11 mouse cellular contexts compared by ENCODE assay signal in the genomic region with DNA sequence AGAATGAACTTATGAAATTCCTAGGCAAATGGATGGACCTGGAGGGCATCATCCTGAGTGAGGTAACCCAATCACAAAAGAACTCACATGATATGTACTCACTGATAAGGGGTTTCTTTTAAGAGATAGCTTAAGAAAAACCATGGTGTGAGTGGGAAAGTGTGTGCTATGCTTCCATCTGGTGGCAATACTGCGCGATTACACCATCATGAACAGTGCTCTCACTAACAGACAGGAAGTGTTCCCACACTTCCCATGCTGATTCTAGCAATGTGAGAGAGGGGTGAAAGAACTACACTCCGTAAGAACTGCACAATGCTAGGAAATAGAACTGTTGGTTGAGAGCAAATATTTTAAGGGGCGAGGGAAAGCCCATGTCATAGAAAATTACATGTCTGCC. TPM values are rescaled to one million over a fixed set of nuclear protein-coding genes. Genes with fewer than 3 reads are reported as not detected.
DNase-seq lines count a peak whose midpoint lies in the region; ATAC-seq lines count a peak whose summit lies in the region.
"Had no signal": no experiment of that assay in that cellular context is flagged by ENCODE, and none has a peak within 500 bp of the region (broad histone marks: within the 10 kb centered on the region; RNA-seq: fewer than 3 reads in every experiment).

No protein-coding gene starts in this region.

- no peaks in the 10 kb centered on the region for H3K36me3 ChIP-seq in heart, embryonic 10.5 days
- no peaks in the 10 kb centered on the region for H3K36me3 ChIP-seq in limb, embryonic 11.5 days (ENCODE audit: control insufficient read depth, insufficient read depth, low read length)
- H3K36me3 ChIP-seq in splenic B cell, adult 2 months (ENCODE audit: control insufficient read depth, insufficient read depth, low read length, poor library complexity, severe bottlenecking) = no peaks in the 10 kb centered on the region

- H3K9ac ChIP-seq in limb, embryonic 11.5 days (ENCODE audit: low read length) = no peak overlapping the region

- no peak overlapping the region for H3K4me3 ChIP-seq in heart, embryonic 10.5 days
- no peak overlapping the region for H3K4me3 ChIP-seq in limb, embryonic 11.5 days (ENCODE audit: low read depth, low read length)

- no peak overlapping the region for H3K27ac ChIP-seq in heart, embryonic 10.5 days
- H3K27ac ChIP-seq in limb, embryonic 11.5 days (replicated peaks; ENCODE audit: low read depth, low read length) = no peak overlapping the region

- H3K4me2 ChIP-seq in limb, embryonic 11.5 days (ENCODE audit: low read depth, severe bottlenecking) = no peak overlapping the region

- 15% methylated on average over 4 of the region's 4 CpGs for WGBS in heart, embryonic 10.5 days
- 19% methylated on average over 4 of the region's 4 CpGs for WGBS in limb, embryonic 11.5 days

- no peaks in the 10 kb centered on the region for H3K27me3 ChIP-seq in heart, embryonic 10.5 days (ENCODE audit: insufficient read depth, poor library complexity, severe bottlenecking)
- H3K27me3 ChIP-seq in limb, embryonic 11.5 days (ENCODE audit: control insufficient read depth, insufficient read depth, low read length) = no peaks in the 10 kb centered on the region
- no peaks in the 10 kb centered on the region for H3K27me3 ChIP-seq in splenic B cell, adult 2 months (ENCODE audit: control insufficient read depth, insufficient read depth, low read length, poor library complexity, severe bottlenecking)

- H3K9me3 ChIP-seq in heart, embryonic 10.5 days = no peaks in the 10 kb centered on the region
- no peaks in the 10 kb centered on the region for H3K9me3 ChIP-seq in limb, embryonic 11.5 days (ENCODE audit: control insufficient read depth, low read length)

- ATAC-seq in granulocyte monocyte progenitor cell, adult 5-6 weeks (replicated peaks; ENCODE audit: poor library complexity, severe bottlenecking) = peak; percentile 87
- ATAC-seq in limb, embryonic 11.5 days (ENCODE audit: insufficient number of reproducible peaks, low FRiP score, low TSS enrichment, low read depth) = no peak

- no peaks in the 10 kb centered on the region for H3K4me1 ChIP-seq in heart, embryonic 10.5 days
- H3K4me1 ChIP-seq in limb, embryonic 11.5 days (ENCODE audit: control insufficient read depth, insufficient read depth, low read length) = no peaks in the 10 kb centered on the region

- peak; percentile 70 for DNase-seq in heart, embryonic 10.5 days (ENCODE audit: low spot score)
- DNase-seq in heart, adult 8-10 months (ENCODE audit: low spot score) = no peak
- DNase-seq in thymus, postnatal 25 days = peak; percentile 4
- no peak for DNase-seq in thymus, postnatal 4 days
- DNase-seq in limb, embryonic 11.5 days (ENCODE audit: low spot score) = peak; percentile 38
- peak; percentile 44 for DNase-seq in splenic B cell, adult 2 months (ENCODE audit: low read depth, low spot score)
- no peak for DNase-seq in ovary, postnatal 10 days (ENCODE audit: low spot score)

RNA-seq across cellular contexts. Expression of a gene that starts 3.4 kb away (rescaled TPM):
- polyA plus RNA-seq in heart, embryonic 10.5 days (2016; fragmentation: Nextera tagmentation; extraction: Ambion mirVana) = not detected in 2 replicates
- under 1 TPM in 2 of 4 experiments, not detected in 2; 0.12 to 0.13 TPM for total RNA-seq in heart, adult 8-10 months (2022)
- not detected in 2 replicates for total RNA-seq in granulocyte monocyte progenitor cell, adult 5-6 weeks (2014; fragmentation: Nextera tagmentation)
- not detected in 2 replicates for total RNA-seq in granulocyte monocyte progenitor cell, adult 5-6 weeks (2017)
- 0.07 and 0.12 TPM in 2 replicates for polyA plus RNA-seq in limb, embryonic 11.5 days (2014; fragmentation: Nextera tagmentation; extraction: Ambion mirVana)
- total RNA-seq: adrenal gland, adult 18-20 months; heart, postnatal 14 days had no signal

RNA-seq across cellular contexts. Expression of a gene that starts 39.9 kb away (rescaled TPM):
- not detected in 2 replicates for polyA plus RNA-seq in heart, embryonic 10.5 days (2016; fragmentation: Nextera tagmentation; extraction: Ambion mirVana)
- not detected for total RNA-seq in heart, adult 8-10 months (2022)
- total RNA-seq in granulocyte monocyte progenitor cell, adult 5-6 weeks (2014; fragmentation: Nextera tagmentation) = not detected in 2 replicates
- not detected in 2 replicates for total RNA-seq in granulocyte monocyte progenitor cell, adult 5-6 weeks (2017)
- not detected in 2 replicates for polyA plus RNA-seq in limb, embryonic 11.5 days (2014; fragmentation: Nextera tagmentation; extraction: Ambion mirVana)
- total RNA-seq: adrenal gland, adult 18-20 months; heart, postnatal 14 days had no signal
- polyA plus RNA-seq: testis, adult 2 months had no signal

RNA-seq across cellular contexts. Expression of a gene that starts 54.6 kb away (rescaled TPM):
- polyA plus RNA-seq in heart, embryonic 10.5 days (2016; fragmentation: Nextera tagmentation; extraction: Ambion mirVana) = not detected in 2 replicates
- not detected for total RNA-seq in heart, adult 8-10 months (2022)
- not detected in 2 replicates for total RNA-seq in granulocyte monocyte progenitor cell, adult 5-6 weeks (2014; fragmentation: Nextera tagmentation)
- not detected in 2 replicates for total RNA-seq in granulocyte monocyte progenitor cell, adult 5-6 weeks (2017)
- polyA plus RNA-seq in limb, embryonic 11.5 days (2014; fragmentation: Nextera tagmentation; extraction: Ambion mirVana) = not detected in 2 replicates
- total RNA-seq: adrenal gland, adult 18-20 months; heart, postnatal 14 days had no signal
- polyA plus RNA-seq: testis, adult 2 months had no signal

Comparison
In these comparisons a context has a peak if more than half of its experiments do, and no peak if none do; other contexts are left out.
1. DNase-seq: peak in heart, embryonic 10.5 days (single experiment), thymus, postnatal 25 days (single experiment), limb, embryonic 11.5 days (single experiment) and splenic B cell, adult 2 months (single experiment); none in heart, adult 8-10 months (single experiment), thymus, postnatal 4 days (single experiment) and ovary, postnatal 10 days (single experiment).